Mouse (Mus musculus) kidney, embryonic 15.5 days (tissue): Measurements from ENCODE around the gene Sytl3. TPM values are rescaled to one million over a fixed set of nuclear protein-coding genes. Genes with fewer than 3 reads are reported as not detected.

ENCODE experiments used
- ATAC-seq: fragments of 200-750 bp; cut with Nextera tagmentation; replicated peaks from 2 replicates; pipeline ENCODE4 v1.8.0; 2017; ENCODE audit warnings: moderate TSS enrichment; ENCODE audit not compliant: low FRiP score
- H3K27ac ChIP-seq: fragments of 300-500 bp; sonication (generic); 2 replicates; pipeline ENCODE4 v1.5.1; 2015; ENCODE audit warnings: mild to moderate bottlenecking, inconsistent platforms
- H3K27me3 ChIP-seq: fragments of 300-500 bp; sonication (generic); 2 replicates; pipeline ENCODE4 v1.6.1; 2015; ENCODE audit warnings: inconsistent platforms
- H3K36me3 ChIP-seq: fragments of 300-500 bp; sonication (generic); 2 replicates; pipeline ENCODE4 v1.6.1; 2015; ENCODE audit warnings: inconsistent platforms
- H3K4me1 ChIP-seq: fragments of 300-500 bp; sonication (generic); 2 replicates; pipeline ENCODE4 v1.6.1; 2015; ENCODE audit warnings: inconsistent platforms
- H3K4me2 ChIP-seq: fragments of 300-500 bp; sonication (generic); 2 replicates; pipeline ENCODE4 v1.6.1; 2015; ENCODE audit warnings: moderate library complexity, mild to moderate bottlenecking, inconsistent platforms
- H3K4me3 ChIP-seq: fragments of 300-500 bp; sonication (generic); replicated peaks from 2 replicates; pipeline ENCODE4 v1.5.1; 2015; ENCODE audit warnings: mild to moderate bottlenecking, inconsistent platforms
- H3K9ac ChIP-seq: fragments of 300-500 bp; sonication (generic); 2 replicates; pipeline ENCODE4 v1.6.1; 2015; ENCODE audit warnings: mild to moderate bottlenecking, inconsistent platforms
- H3K9me3 ChIP-seq: fragments of 300-500 bp; sonication (generic); replicated peaks from 2 replicates; pipeline ENCODE4 v1.6.1; 2016; ENCODE audit warnings: inconsistent platforms
- WGBS: fragments of 180-500 bp; shearing (Covaris S2); methylation state at CpG from one replicate; pipeline ENCODE4 v1.1.7; 2015; ENCODE audit warnings: mixed read lengths; 5-methylcytosine and 5-hydroxymethylcytosine counted together
- polyA plus RNA-seq: library from polyadenylated mRNA; unstranded; fragments of >200 nt; fragmentation: Nextera tagmentation; extraction: Ambion mirVana; gene quantifications from 2 replicates; pipeline ENCODE4 v1.2.1, GENCODE M21; 2015

The Sytl3 gene
- polyA plus RNA-seq, 1 experiment from 2014 or later: 1.2 TPM

DNA sequence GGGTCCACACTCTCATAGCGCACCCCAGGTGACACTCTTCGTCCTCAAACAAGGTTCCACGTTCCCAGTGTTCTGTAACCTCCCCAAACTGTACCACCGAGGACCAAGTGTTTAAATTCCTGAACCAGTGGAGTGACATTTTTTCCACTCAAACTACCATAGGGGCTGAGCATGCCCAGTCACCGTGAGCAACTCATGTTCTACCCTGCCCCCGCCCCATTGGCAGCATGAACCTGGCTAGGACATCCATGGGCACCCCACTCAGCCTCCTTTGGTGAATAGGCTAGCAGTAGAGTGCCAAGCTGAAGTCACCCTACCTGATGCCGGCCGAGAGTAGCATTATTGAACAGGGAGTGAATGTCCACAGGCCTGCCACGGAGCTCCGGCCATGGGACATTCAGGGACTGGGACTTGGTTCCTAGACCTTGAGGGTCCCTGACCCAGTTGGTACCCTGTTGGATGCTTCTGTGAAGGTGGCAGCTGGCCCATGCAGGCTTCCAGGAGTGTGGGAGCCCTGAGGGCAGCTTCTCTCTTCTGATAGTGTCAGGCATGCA lies 74.5 kb downstream of the Sytl3 start:
- H3K4me3 ChIP-seq: no peak overlapping the region
- no peak overlapping the region for H3K27ac ChIP-seq
- peaks cover 10% of the 10 kb centered on the region for H3K36me3 ChIP-seq
- no peak overlapping the region for H3K9ac ChIP-seq
- no peak overlapping the region for H3K4me2 ChIP-seq
- no peak for ATAC-seq
- 90% methylated on average over 10 of the region's 10 CpGs for WGBS
- H3K4me1 ChIP-seq: peaks cover 17% of the 10 kb centered on the region
- H3K9me3 ChIP-seq: no peaks in the 10 kb centered on the region
- H3K27me3 ChIP-seq: no peaks in the 10 kb centered on the region

GRCm38 (mm10) chr17:6734746-6735441 lies 76.0 kb downstream of the Sytl3 start:
- no peak overlapping the region for H3K4me3 ChIP-seq
- 89% methylated on average over 12 of the region's 12 CpGs for WGBS
- H3K9me3 ChIP-seq: no peaks in the 10 kb centered on the region
- no peaks in the 10 kb centered on the region for H3K27me3 ChIP-seq
- H3K9ac ChIP-seq: no peak overlapping the region
- no peak overlapping the region for H3K27ac ChIP-seq
- peaks cover 25% of the 10 kb centered on the region for H3K36me3 ChIP-seq
- no peak overlapping the region for H3K4me2 ChIP-seq
- ATAC-seq: no peak
- H3K4me1 ChIP-seq: peaks cover 13% of the 10 kb centered on the region; the same call in 1 of the 2 replicates

- WGBS: 54% methylated on average over 15 of the region's 15 CpGs
- no peak overlapping the region for H3K4me2 ChIP-seq
- peaks cover 42% of the 10 kb centered on the region for H3K36me3 ChIP-seq
- H3K27ac ChIP-seq: peak overlapping the region; percentile 54
- H3K9ac ChIP-seq: no peak overlapping the region
- no peak for ATAC-seq
- H3K9me3 ChIP-seq: no peaks in the 10 kb centered on the region
- H3K4me3 ChIP-seq: no peak overlapping the region
- H3K27me3 ChIP-seq: no peaks in the 10 kb centered on the region
- peaks cover 11% of the 10 kb centered on the region for H3K4me1 ChIP-seq
Observed at GRCm38 (mm10) chr17:6736306-6737272, 77.7 kb downstream of the Sytl3 start.

DNA sequence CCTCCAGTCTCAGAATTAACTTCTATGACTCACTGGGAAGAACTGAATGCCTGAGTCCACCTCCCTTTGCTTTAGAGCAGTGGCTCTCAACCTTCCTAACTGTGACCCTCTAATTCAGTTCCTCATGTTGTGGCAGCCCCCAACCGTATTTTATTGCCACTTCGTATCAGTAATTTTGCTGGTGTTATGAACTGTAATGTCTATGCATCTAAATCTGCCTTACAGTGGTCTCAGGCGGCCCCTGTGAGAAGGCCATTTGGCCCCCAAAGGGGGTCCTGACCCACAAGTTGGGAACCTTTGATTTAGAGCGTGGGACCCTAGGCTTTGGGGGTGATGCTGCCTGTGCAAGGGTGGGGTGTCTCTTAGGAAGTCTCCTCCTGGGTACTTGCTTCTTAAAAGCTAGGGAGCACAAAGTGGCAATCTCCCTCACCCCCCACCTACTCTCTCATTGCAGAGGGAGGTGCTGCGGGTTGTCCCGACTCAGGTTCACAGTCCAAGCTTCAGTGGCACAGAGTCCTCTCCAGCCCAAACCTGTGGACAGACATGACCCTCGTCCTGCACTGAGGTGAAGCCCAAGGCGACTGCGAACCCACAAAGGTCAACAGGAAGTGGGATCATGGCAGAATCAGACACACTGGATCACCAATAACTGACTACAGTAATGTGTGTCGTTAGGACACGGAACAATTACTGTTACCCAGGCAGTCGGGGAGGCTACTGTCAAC lies 78.5 kb downstream of the Sytl3 start:
- Histone ChIP-seq H3K27ac (no peak overlapping the region), H3K9me3 (no peaks in the 10 kb centered on the region), H3K4me2 (no peak overlapping the region), H3K36me3 (peaks cover 51% of the 10 kb centered on the region), H3K4me3 (no peak overlapping the region), H3K9ac (no peak overlapping the region), H3K27me3 (no peaks in the 10 kb centered on the region), H3K4me1 (peaks cover 19% of the 10 kb centered on the region)
- 81% methylated on average over 12 of the region's 12 CpGs for WGBS
- ATAC-seq: no peak

- Histone ChIP-seq H3K27ac (no peak overlapping the region), H3K4me2 (no peak overlapping the region), H3K4me3 (no peak overlapping the region), H3K4me1 (peaks cover 33% of the 10 kb centered on the region), H3K27me3 (no peaks in the 10 kb centered on the region), H3K9me3 (no peaks in the 10 kb centered on the region), H3K9ac (no peak overlapping the region), H3K36me3 (peaks cover 58% of the 10 kb centered on the region)
- WGBS: 73% methylated on average over 7 of the region's 7 CpGs
- ATAC-seq: no peak
Observed at GRCm38 (mm10) chr17:6738836-6739235, 79.9 kb downstream of the Sytl3 start.

- Histone ChIP-seq H3K27ac (no peak overlapping the region), H3K9ac (no peak overlapping the region), H3K4me3 (no peak overlapping the region), H3K4me1 (peaks cover 38% of the 10 kb centered on the region), H3K9me3 (no peaks in the 10 kb centered on the region), H3K4me2 (no peak overlapping the region), H3K27me3 (no peaks in the 10 kb centered on the region), H3K36me3 (peaks cover 58% of the 10 kb centered on the region)
- no peak for ATAC-seq
- 89% methylated on average over 13 of the region's 13 CpGs for WGBS
Observed at GRCm38 (mm10) chr17:6739266-6739665, 80.4 kb downstream of the Sytl3 start.

GRCm38 (mm10) chr17:6739756-6740155 lies 80.9 kb downstream of the Sytl3 start:
- 92% methylated on average over 15 of the region's 15 CpGs for WGBS

GRCm38 (mm10) chr17:6740331-6741170 lies 81.7 kb downstream of the Sytl3 start:
- WGBS: 92% methylated on average over 19 of the region's 19 CpGs
- Histone ChIP-seq H3K27me3 (no peaks in the 10 kb centered on the region), H3K36me3 (peaks cover 65% of the 10 kb centered on the region), H3K4me3 (no peak overlapping the region), H3K9me3 (no peaks in the 10 kb centered on the region), H3K4me1 (peaks cover 51% of the 10 kb centered on the region), H3K4me2 (no peak overlapping the region), H3K27ac (no peak overlapping the region), H3K9ac (no peak overlapping the region)
- ATAC-seq: no peak

More at GRCm38 (mm10) chr17:6739756-6740155, 80.9 kb downstream of the Sytl3 start:
- Histone ChIP-seq H3K4me2 (no peak overlapping the region), H3K4me3 (no peak overlapping the region), H3K4me1 (peaks cover 43% of the 10 kb centered on the region), H3K9ac (no peak overlapping the region), H3K9me3 (no peaks in the 10 kb centered on the region), H3K27me3 (no peaks in the 10 kb centered on the region), H3K36me3 (peaks cover 58% of the 10 kb centered on the region), H3K27ac (no peak overlapping the region)
- no peak for ATAC-seq

GRCm38 (mm10) chr17:6741271-6741670 lies 82.4 kb downstream of the Sytl3 start:
- WGBS: 78% methylated on average over 12 of the region's 12 CpGs
- no peaks in the 10 kb centered on the region for H3K9me3 ChIP-seq
- no peaks in the 10 kb centered on the region for H3K27me3 ChIP-seq
- peaks cover 65% of the 10 kb centered on the region for H3K36me3 ChIP-seq
- no peak for ATAC-seq
- H3K27ac ChIP-seq: no peak overlapping the region
- H3K9ac ChIP-seq: no peak overlapping the region
- no peak overlapping the region for H3K4me3 ChIP-seq
- peaks cover 54% of the 10 kb centered on the region for H3K4me1 ChIP-seq
- H3K4me2 ChIP-seq: no peak overlapping the region

- Histone ChIP-seq H3K36me3 (peaks cover 73% of the 10 kb centered on the region), H3K27ac (peak overlapping the region; percentile 85), H3K9me3 (no peaks in the 10 kb centered on the region), H3K4me2 (peak overlapping the region; percentile 16; the same call in 1 of the 2 replicates), H3K4me1 (peaks cover 61% of the 10 kb centered on the region), H3K4me3 (no peak overlapping the region), H3K9ac (no peak overlapping the region), H3K27me3 (no peaks in the 10 kb centered on the region)
- WGBS: 55% methylated on average over 33 of the region's 33 CpGs
- 0 out of 2 replicates have a peak, but pooled peaks have one; percentile 8 for ATAC-seq
Observed at GRCm38 (mm10) chr17:6742083-6743038, 83.5 kb downstream of the Sytl3 start.
